Mouse (Mus musculus): ENCODE data around the gene Tnrc18.

DNA sequence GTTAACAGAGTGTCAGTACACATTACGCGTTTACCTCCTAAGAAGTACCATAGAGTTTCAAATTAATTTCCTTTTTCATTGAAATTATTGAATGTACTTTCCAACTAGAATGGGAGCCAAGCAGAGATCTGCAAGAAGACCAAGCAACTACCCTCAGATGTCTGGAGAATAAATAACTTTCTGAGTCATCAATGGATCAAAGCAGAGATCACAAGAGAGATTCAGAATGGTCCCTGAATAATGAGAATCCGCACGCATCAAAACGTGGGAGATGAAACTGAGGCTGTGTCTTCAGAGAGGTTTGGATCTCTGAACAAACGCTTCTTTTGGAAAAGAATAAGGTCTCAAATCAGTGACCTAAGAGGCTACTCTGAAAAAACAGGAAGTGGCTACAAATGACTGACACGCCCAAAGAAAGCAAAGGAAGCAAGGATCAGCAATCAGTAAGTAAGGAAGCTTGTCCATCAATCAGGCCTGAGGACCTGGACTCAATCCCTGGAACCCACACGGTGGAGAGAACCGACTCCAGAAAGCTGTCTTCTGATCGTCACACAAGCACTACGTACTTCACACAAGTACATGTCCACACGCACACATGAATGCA, 70.3 kb downstream of the Tnrc18 start:
- TF ChIP-seq CTCF (IDR thresholded peaks at IDR 0.05; ENCODE audit: control insufficient read depth, insufficient read depth, insufficient replicate concordance, low read depth, low read length): no peak
- no peak for TF ChIP-seq POLR2A (IDR thresholded peaks at IDR 0.05; ENCODE audit: control insufficient read depth, low read depth, low read length)

Measured in testis, adult 2 months (tissue).